Mouse (Mus musculus) G1E (cell line): Measurements from ENCODE around the gene Btbd9.

Source experiments
- CTCF ChIP-seq: IDR thresholded peaks from 2 replicates; pipeline ENCODE4 v1.5.1; 2012; ENCODE audit warnings: low read depth, low read length, inconsistent platforms, mixed read lengths
- GATA1 ChIP-seq: IDR thresholded peaks from 2 replicates; pipeline ENCODE4 v1.6.1; 2012; ENCODE audit warnings: borderline replicate concordance, low read length, inconsistent platforms, mixed read lengths
- POLR2AphosphoS5 ChIP-seq: IDR thresholded peaks from 2 replicates; pipeline ENCODE4 v1.6.1; 2012; ENCODE audit warnings: low read depth, low read length, inconsistent platforms; ENCODE audit not compliant: insufficient replicate concordance

GRCm38 (mm10) chr17:30267432-30267973, 308.8 kb downstream of the Btbd9 start:
- TF ChIP-seq CTCF (no peak), POLR2AphosphoS5 (no peak), GATA1 (no peak)
